Mouse (Mus musculus) stomach, embryonic 15.5 days (tissue): Measurements from ENCODE around the gene Calcoco1. TPM values are rescaled to one million over a fixed set of nuclear protein-coding genes. Genes with fewer than 3 reads are reported as not detected.

Experiments
- microRNA counts: library from miRNA; unstranded; fragments of <30 nt; microRNA quantifications from one replicate; lab custom pipeline; 2016
- microRNA-seq: library from miRNA; unstranded; fragments of <30 nt; microRNA quantifications from one replicate; pipeline ENCODE4, GENCODE M21; 2016
- polyA plus RNA-seq: library from polyadenylated mRNA; unstranded; fragments of >200 nt; fragmentation: Nextera tagmentation; extraction: Ambion mirVana; gene quantifications from 2 replicates; pipeline ENCODE4 v1.2.1, GENCODE M21; 2015

The Calcoco1 gene
- polyA plus RNA-seq, 1 experiment from 2014 or later: 29.9 TPM

MicroRNAs within 50 kb of the gene (microRNA counts, 519-probe panel; counts per million panel counts)
- 2,191 counts per million, percentile 33 among the panel's probes with 10 or more counts for microRNA mmu-miR-688 (lab: Ali Mortazavi, UCI)

Small RNA genes lying within 50 kb of the gene (microRNA-seq; reads per million reads assigned to microRNA genes)
- not detected for gene Mir688

Other genes starting within 250 kb of the Calcoco1 start
- 5.0 and 8.1 TPM in 2 replicates for gene Gm10337, start 218.5 kb downstream of the Calcoco1 start, polyA plus RNA-seq
- gene Map3k12, start 205.1 kb downstream of the Calcoco1 start, polyA plus RNA-seq: 13.4 and 15.5 TPM in 2 replicates
- 87.3 and 92.0 TPM in 2 replicates for gene Tarbp2, start 204.0 kb downstream of the Calcoco1 start, polyA plus RNA-seq
- gene Npff, start 197.2 kb downstream of the Calcoco1 start, polyA plus RNA-seq: 2.7 TPM in 2 replicates
- gene Gm28047, start 97.1 kb downstream of the Calcoco1 start, polyA plus RNA-seq: 0.28 TPM in 1 of 2 replicates, not detected in the other
- 35.2 and 36.5 TPM in 2 replicates for gene Atf7, start 96.7 kb downstream of the Calcoco1 start, polyA plus RNA-seq
- 57.1 and 63.3 TPM in 2 replicates for gene Atp5g2, start 49.8 kb downstream of the Calcoco1 start, polyA plus RNA-seq
- not detected in 2 replicates for gene Hoxc13, start 198.9 kb upstream of the Calcoco1 start, polyA plus RNA-seq
- gene Hoxc12, start 214.6 kb upstream of the Calcoco1 start, polyA plus RNA-seq: not detected in 2 replicates
- 0.14 TPM in 1 of 2 replicates, not detected in the other for gene Hoxc11, start 232.2 kb upstream of the Calcoco1 start, polyA plus RNA-seq
- gene Hoxc10, start 244.6 kb upstream of the Calcoco1 start, polyA plus RNA-seq: 0.10 and 0.31 TPM in 2 replicates
- gene Hoxc5, start 245.3 kb upstream of the Calcoco1 start, polyA plus RNA-seq: 13.6 and 16.2 TPM in 2 replicates